Mouse (Mus musculus) hindbrain, embryonic 11.5 days (tissue): ENCODE measurements around the gene Hfm1. TPM values are rescaled to one million over a fixed set of nuclear protein-coding genes. Genes with fewer than 3 reads are reported as not detected.

Experiments used
- ATAC-seq: fragments of 200-750 bp; cut with Nextera tagmentation; 2 replicates; pipeline ENCODE4 v1.8.0; 2017; ENCODE audit warnings: mild to moderate bottlenecking, moderate TSS enrichment, moderate library complexity; ENCODE audit not compliant: low FRiP score
- DNase-seq: peaks from one replicate; pipeline ENCODE4 v3.0.0-alpha.2; 2015; ENCODE audit warnings: low spot score
- H3K27ac ChIP-seq: fragments of 300-500 bp; sonication (generic); 2 replicates; pipeline ENCODE4 v1.5.1; 2014; ENCODE audit warnings: mild to moderate bottlenecking, low read depth, low read length
- H3K27me3 ChIP-seq: fragments of 300-500 bp; sonication (generic); 2 replicates; pipeline ENCODE4 v1.6.1; 2014; ENCODE audit warnings: mild to moderate bottlenecking, low read length, moderate library complexity, mixed read lengths; ENCODE audit not compliant: control insufficient read depth, insufficient read depth
- H3K36me3 ChIP-seq: fragments of 300-500 bp; sonication (generic); 2 replicates; pipeline ENCODE4 v1.6.1; 2014; ENCODE audit warnings: mild to moderate bottlenecking, low read length, moderate library complexity, mixed read lengths; ENCODE audit not compliant: control insufficient read depth, insufficient read depth
- H3K4me1 ChIP-seq: fragments of 300-500 bp; sonication (generic); replicated peaks from 2 replicates; pipeline ENCODE4 v1.6.1; 2014; ENCODE audit warnings: low read length, mixed read lengths; ENCODE audit not compliant: control insufficient read depth, insufficient read depth
- H3K4me2 ChIP-seq: fragments of 300-500 bp; sonication (generic); replicated peaks from 2 replicates; pipeline ENCODE4 v1.6.1; 2014; ENCODE audit warnings: mild to moderate bottlenecking, low read depth, low read length
- H3K4me3 ChIP-seq: fragments of 300-500 bp; sonication (generic); 2 replicates; pipeline ENCODE4 v1.5.1; 2014; ENCODE audit warnings: low read depth, low read length
- H3K9ac ChIP-seq: fragments of 300-500 bp; sonication (generic); 2 replicates; pipeline ENCODE4 v1.6.1; 2014; ENCODE audit warnings: low read depth, low read length
- H3K9me3 ChIP-seq: fragments of 300-500 bp; sonication (generic); 2 replicates; pipeline ENCODE4 v1.6.1; 2016; ENCODE audit warnings: low read length; ENCODE audit not compliant: control insufficient read depth
- WGBS: fragments of 180-500 bp; shearing (Covaris S2); extraction: QIAGEN DNeasy Blood & Tissue Kit; methylation state at CpG from one replicate; pipeline ENCODE4 v1.1.7; 2014; 5-methylcytosine and 5-hydroxymethylcytosine counted together
- polyA plus RNA-seq: library from polyadenylated mRNA; unstranded; fragments of >200 nt; fragmentation: Nextera tagmentation; extraction: Ambion mirVana; gene quantifications from 2 replicates; pipeline ENCODE4 v1.2.1, GENCODE M21; 2014

Hfm1 gene
- polyA plus RNA-seq, 1 experiment from 2014 or later, result 6.2 TPM

DNA sequence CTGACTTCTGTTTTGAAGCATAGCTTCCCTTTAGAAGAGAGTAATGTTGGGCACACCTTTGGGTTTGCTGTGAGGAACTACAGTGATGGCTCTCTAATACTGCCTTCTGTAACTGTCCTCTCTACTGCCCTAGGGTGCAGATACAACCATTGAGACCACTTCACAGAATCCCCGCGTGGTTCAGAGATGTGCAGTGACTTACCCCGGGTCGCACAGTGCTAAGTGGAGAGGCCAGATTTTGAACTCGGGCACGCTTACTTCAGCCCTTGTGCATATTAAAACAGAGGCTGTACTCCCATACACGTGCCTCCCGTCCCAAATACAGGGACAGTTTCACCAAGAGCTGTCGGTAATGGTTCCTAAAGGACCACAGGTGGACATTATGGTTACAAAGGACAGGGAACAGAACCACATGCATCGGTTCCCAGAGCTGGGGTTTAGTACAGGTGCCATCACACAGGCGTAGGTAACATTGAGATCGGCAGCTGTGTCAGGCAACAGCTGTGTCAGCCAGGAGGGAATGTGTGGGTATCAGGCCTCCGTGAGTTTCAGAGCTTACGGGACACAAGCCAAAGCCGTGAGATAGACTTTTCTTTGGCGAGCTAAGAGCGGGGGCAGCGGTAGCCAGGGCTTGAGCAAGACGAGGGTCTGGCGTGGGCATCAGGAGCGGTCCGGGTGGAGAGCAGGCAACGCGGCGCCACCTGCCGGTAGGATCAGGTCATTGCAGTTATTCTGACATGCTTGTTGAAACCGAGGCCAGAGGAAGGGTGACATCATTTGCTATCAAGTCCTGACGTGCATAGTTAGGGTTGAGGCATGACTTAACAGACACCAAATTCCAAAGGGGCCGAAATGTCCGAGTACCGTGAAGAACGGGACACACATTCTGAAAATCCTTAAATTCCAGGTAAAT lies 124.0 kb downstream of the Hfm1 start:
- H3K9me3 ChIP-seq, result no peaks in the 10 kb centered on the region

GRCm38 (mm10) chr5:106801215-106801863 lies 124.8 kb downstream of the Hfm1 start:
- no peaks in the 10 kb centered on the region for H3K27me3 ChIP-seq
- no peaks in the 10 kb centered on the region for H3K9me3 ChIP-seq
- no peaks in the 10 kb centered on the region for H3K36me3 ChIP-seq
- ATAC-seq (peak; percentile 28; the same call in 1 of the 2 replicates), DNase-seq (no peak)
- no peak overlapping the region for H3K4me2 ChIP-seq
- no peaks in the 10 kb centered on the region; the same call in 1 of the 2 replicates for H3K4me1 ChIP-seq
- 14% methylated on average over 9 of the region's 9 CpGs for WGBS
- no peak overlapping the region for H3K27ac ChIP-seq
- no peak overlapping the region for H3K9ac ChIP-seq
- no peak overlapping the region for H3K4me3 ChIP-seq

More for the DNA sequence above, 124.0 kb downstream of the Hfm1 start:
- WGBS, result 5% methylated on average over 32 of the region's 32 CpGs
- Histone ChIP-seq H3K27me3 (no peaks in the 10 kb centered on the region), H3K9ac (no peak overlapping the region), H3K4me1 (no peaks in the 10 kb centered on the region; the same call in 1 of the 2 replicates), H3K4me2 (peak overlapping the region; percentile 45), H3K27ac (no peak overlapping the region), H3K4me3 (peak overlapping the region; percentile 17), H3K36me3 (no peaks in the 10 kb centered on the region)
- DNase-seq, result peak; percentile 94
- ATAC-seq, result peak; percentile 66

GRCm38 (mm10) chr5:106797896-106798295 lies 128.2 kb downstream of the Hfm1 start:
- Histone ChIP-seq H3K9ac (no peak overlapping the region), H3K4me3 (no peak overlapping the region), H3K27me3 (no peaks in the 10 kb centered on the region), H3K36me3 (no peaks in the 10 kb centered on the region), H3K9me3 (no peaks in the 10 kb centered on the region), H3K4me1 (no peaks in the 10 kb centered on the region; the same call in 1 of the 2 replicates), H3K4me2 (no peak overlapping the region), H3K27ac (no peak overlapping the region)
- no peak for ATAC-seq
- 82% methylated on average over 5 of the region's 5 CpGs for WGBS
- DNase-seq, result no peak

DNA sequence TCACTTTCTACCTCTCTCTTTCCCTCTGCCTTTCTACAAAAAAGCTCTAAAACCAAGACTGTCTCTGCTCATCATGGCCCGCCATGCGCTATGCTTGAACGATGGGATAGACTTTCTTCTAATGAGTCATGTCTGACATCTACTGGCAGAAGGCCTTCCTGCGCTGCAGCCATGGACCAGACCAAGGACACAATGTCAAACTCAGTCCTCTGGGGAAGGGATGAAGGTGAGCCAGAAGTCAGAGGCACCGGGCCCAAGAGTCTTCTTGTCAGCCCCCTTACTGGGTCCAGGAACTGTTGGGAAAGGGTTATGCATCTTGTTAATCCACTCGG lies 134.9 kb downstream of the Hfm1 start:
- H3K9ac ChIP-seq, result no peak overlapping the region
- H3K4me2 ChIP-seq, result no peak overlapping the region
- DNase-seq, result peak; percentile 48
- H3K27me3 ChIP-seq, result no peaks in the 10 kb centered on the region
- no peaks in the 10 kb centered on the region for H3K36me3 ChIP-seq
- no peaks in the 10 kb centered on the region for H3K9me3 ChIP-seq
- 17% methylated on average over 6 of the region's 6 CpGs for WGBS
- H3K4me1 ChIP-seq, result no peaks in the 10 kb centered on the region
- no peak overlapping the region for H3K27ac ChIP-seq
- peak; percentile 61; the same call in 1 of the 2 replicates for ATAC-seq
- no peak overlapping the region for H3K4me3 ChIP-seq

GRCm38 (mm10) chr5:106790496-106791240 lies 135.5 kb downstream of the Hfm1 start:
- 45% methylated on average over 5 of the region's 5 CpGs for WGBS
- Histone ChIP-seq H3K9me3 (no peaks in the 10 kb centered on the region), H3K4me2 (no peak overlapping the region), H3K36me3 (no peaks in the 10 kb centered on the region), H3K27ac (no peak overlapping the region), H3K27me3 (no peaks in the 10 kb centered on the region), H3K4me1 (no peaks in the 10 kb centered on the region), H3K4me3 (no peak overlapping the region), H3K9ac (no peak overlapping the region)
- ATAC-seq (peak; percentile 61), DNase-seq (no peak)

Other genes with a start within 250 kb of the Hfm1 start
- gene Zfp644, start 229.0 kb downstream of the Hfm1 start, polyA plus RNA-seq, result 86.4 and 119 TPM in 2 replicates
- 53.0 and 53.8 TPM in 2 replicates for gene Cdc7, start 38.0 kb upstream of the Hfm1 start, polyA plus RNA-seq